Mouse (Mus musculus) midbrain, postnatal 0 days (tissue): ENCODE data around the gene Unc5cl. TPM values are rescaled to one million over a fixed set of nuclear protein-coding genes. Genes with fewer than 3 reads are reported as not detected.

Experiments used
- ATAC-seq: fragments of 200-750 bp; cut with Nextera tagmentation; 2 replicates; pipeline ENCODE4 v1.8.0; 2017; ENCODE audit warnings: moderate number of reproducible peaks, mild to moderate bottlenecking, moderate TSS enrichment, moderate library complexity; ENCODE audit not compliant: low FRiP score
- DNase-seq: peaks from one replicate; pipeline ENCODE4 v3.0.0-alpha.2; 2015; ENCODE audit warnings: low spot score
- H3K27ac ChIP-seq: fragments of 300-500 bp; sonication (generic); 2 replicates; pipeline ENCODE4 v1.5.1; 2014; ENCODE audit warnings: low read depth, mild to moderate bottlenecking, low read length, mixed read lengths
- H3K27me3 ChIP-seq: fragments of 300-500 bp; sonication (generic); 2 replicates; pipeline ENCODE4 v1.6.1; 2014; ENCODE audit warnings: low read length, control low read depth, mixed read lengths; ENCODE audit not compliant: insufficient read depth
- H3K36me3 ChIP-seq: fragments of 300-500 bp; sonication (generic); 2 replicates; pipeline ENCODE4 v1.6.1; 2014; ENCODE audit warnings: low read length, control low read depth, mixed read lengths; ENCODE audit not compliant: insufficient read depth
- H3K4me1 ChIP-seq: fragments of 300-500 bp; sonication (generic); 2 replicates; pipeline ENCODE4 v1.6.1; 2014; ENCODE audit warnings: mild to moderate bottlenecking, control low read depth, antibody characterized with exemption, low read length, mixed read lengths; ENCODE audit not compliant: insufficient read depth
- H3K4me2 ChIP-seq: fragments of 300-500 bp; sonication (generic); 2 replicates; pipeline ENCODE4 v1.6.1; 2014; ENCODE audit warnings: low read depth, mild to moderate bottlenecking, low read length, mixed read lengths; ENCODE audit not compliant: poor library complexity, severe bottlenecking
- H3K4me3 ChIP-seq: fragments of 300-500 bp; sonication (generic); 2 replicates; pipeline ENCODE4 v1.5.1; 2014; ENCODE audit warnings: low read depth, mild to moderate bottlenecking, low read length, moderate library complexity
- H3K9ac ChIP-seq: fragments of 300-500 bp; sonication (generic); replicated peaks from 2 replicates; pipeline ENCODE4 v1.6.1; 2014; ENCODE audit warnings: mild to moderate bottlenecking, low read length, moderate library complexity, mixed read lengths; ENCODE audit not compliant: poor library complexity, severe bottlenecking
- H3K9me3 ChIP-seq: fragments of 300-500 bp; sonication (generic); 2 replicates; pipeline ENCODE4 v1.6.1; 2016; ENCODE audit warnings: low read length, control low read depth
- CTCF ChIP-seq: IDR thresholded peaks from 2 replicates; pipeline ENCODE4 v1.5.1; 2016; ENCODE audit warnings: antibody characterized with exemption, mild to moderate bottlenecking
- WGBS: fragments of 180-500 bp; shearing (Covaris S2); extraction: QIAGEN DNeasy Blood & Tissue Kit; methylation state at CpG from one replicate; pipeline ENCODE4 v1.1.7; 2014; 5-methylcytosine and 5-hydroxymethylcytosine counted together
- polyA plus RNA-seq: library from polyadenylated mRNA; unstranded; fragments of >200 nt; fragmentation: Nextera tagmentation; extraction: Ambion mirVana; gene quantifications from 2 replicates; pipeline ENCODE4 v1.2.1, GENCODE M21; 2015
- total RNA-seq: library from RNA; depleted of rRNA; stranded (reverse); fragments of >200 nt; gene quantifications from 2 replicates; pipeline ENCODE4 v1.2.3, GENCODE M21; 2014; rRNA removed

Gene Unc5cl
- total and polyA plus RNA-seq, 2 experiments from 2014 or later: 0.32 to 0.49 TPM

GRCm38 (mm10) chr17:48582486-48582990 lies 127.8 kb downstream of the Unc5cl start:
- Histone ChIP-seq H3K4me1 (no peaks in the 10 kb centered on the region), H3K4me2 (peak overlapping the region; percentile 32), H3K36me3 (no peaks in the 10 kb centered on the region), H3K9ac (no peak overlapping the region), H3K4me3 (no peak overlapping the region), H3K27ac (no peak overlapping the region), H3K27me3 (no peaks in the 10 kb centered on the region), H3K9me3 (no peaks in the 10 kb centered on the region)
- ATAC-seq (no peak), DNase-seq (no peak)
- WGBS: 48% methylated on average over 14 of the region's 14 CpGs
- TF ChIP-seq CTCF: no peak

GRCm38 (mm10) chr17:48583401-48583800 lies 128.7 kb downstream of the Unc5cl start:
- ATAC-seq (no peak), DNase-seq (no peak)
- Histone ChIP-seq H3K4me1 (no peaks in the 10 kb centered on the region), H3K36me3 (no peaks in the 10 kb centered on the region), H3K27ac (no peak overlapping the region), H3K9me3 (no peaks in the 10 kb centered on the region), H3K4me2 (no peak overlapping the region), H3K27me3 (no peaks in the 10 kb centered on the region), H3K4me3 (no peak overlapping the region), H3K9ac (no peak overlapping the region)
- WGBS: 82% methylated on average over 11 of the region's 11 CpGs
- TF ChIP-seq CTCF: no peak

GRCm38 (mm10) chr17:48585902-48586359 lies 131.2 kb downstream of the Unc5cl start:
- H3K4me1 ChIP-seq: no peaks in the 10 kb centered on the region
- peak overlapping the region; percentile 43 for H3K4me2 ChIP-seq
- H3K27me3 ChIP-seq: no peaks in the 10 kb centered on the region
- no peak overlapping the region for H3K27ac ChIP-seq
- no peak for TF ChIP-seq CTCF
- no peaks in the 10 kb centered on the region for H3K9me3 ChIP-seq
- DNase-seq (peak; percentile 44), ATAC-seq (peak; percentile 77)
- H3K4me3 ChIP-seq: peak overlapping the region; percentile 13; the same call in 1 of the 2 replicates
- WGBS: 12% methylated on average over 14 of the region's 14 CpGs
- H3K9ac ChIP-seq: peak overlapping the region; percentile 29; the same call in 1 of the 2 replicates
- H3K36me3 ChIP-seq: no peaks in the 10 kb centered on the region

- WGBS: 64% methylated on average over 3 of the region's 3 CpGs
- peak; percentile 53 for DNase-seq
Measured at GRCm38 (mm10) chr17:48588674-48589073, 134.0 kb downstream of the Unc5cl start.

More at GRCm38 (mm10) chr17:48588674-48589073, 134.0 kb downstream of the Unc5cl start:
- Histone ChIP-seq H3K9ac (no peak overlapping the region), H3K4me1 (no peaks in the 10 kb centered on the region), H3K4me2 (no peak overlapping the region), H3K27me3 (no peaks in the 10 kb centered on the region), H3K9me3 (no peaks in the 10 kb centered on the region), H3K36me3 (no peaks in the 10 kb centered on the region), H3K27ac (no peak overlapping the region), H3K4me3 (no peak overlapping the region)
- TF ChIP-seq CTCF: peak; percentile 55
- no peak for ATAC-seq

Other genes starting within 250 kb of the Unc5cl start
- not detected in 2 replicates for gene Trem1, start 222.1 kb upstream of the Unc5cl start, total RNA-seq
- not detected in 2 replicates for gene Trem1, start 222.1 kb upstream of the Unc5cl start, polyA plus RNA-seq
- gene Trem3, start 207.1 kb upstream of the Unc5cl start, total RNA-seq: not detected in 2 replicates
- not detected in 2 replicates for gene Trem3, start 207.1 kb upstream of the Unc5cl start, polyA plus RNA-seq
- gene Treml4, start 190.6 kb upstream of the Unc5cl start, total RNA-seq: 0.27 TPM in 1 of 2 replicates, not detected in the other
- gene Treml4, start 190.6 kb upstream of the Unc5cl start, polyA plus RNA-seq: 0.16 and 0.22 TPM in 2 replicates
- gene Treml2, start 155.4 kb upstream of the Unc5cl start, total RNA-seq: 0.42 and 0.49 TPM in 2 replicates
- 0.06 and 0.07 TPM in 2 replicates for gene Treml2, start 155.4 kb upstream of the Unc5cl start, polyA plus RNA-seq
- gene B430306N03Rik, start 138.8 kb upstream of the Unc5cl start, total RNA-seq: 0.16 TPM in 1 of 2 replicates, not detected in the other
- gene B430306N03Rik, start 138.8 kb upstream of the Unc5cl start, polyA plus RNA-seq: 0.06 and 0.10 TPM in 2 replicates
- 10.9 and 23.6 TPM in 2 replicates for gene Trem2, start 108.5 kb upstream of the Unc5cl start, total RNA-seq
- gene Trem2, start 108.5 kb upstream of the Unc5cl start, polyA plus RNA-seq: 8.2 and 8.4 TPM in 2 replicates
- gene Treml1, start 95.0 kb upstream of the Unc5cl start, total RNA-seq: 0.66 TPM in 1 of 2 replicates, not detected in the other
- gene Treml1, start 95.0 kb upstream of the Unc5cl start, polyA plus RNA-seq: 0.21 TPM in 1 of 2 replicates, not detected in the other
- 22.7 and 30.9 TPM in 2 replicates for gene Nfya, start 45.0 kb upstream of the Unc5cl start, total RNA-seq
- 3.8 and 4.1 TPM in 2 replicates for gene Nfya, start 45.0 kb upstream of the Unc5cl start, polyA plus RNA-seq
- gene Oard1, start 44.9 kb upstream of the Unc5cl start, total RNA-seq: 12.9 and 15.0 TPM in 2 replicates
- 28.0 and 30.2 TPM in 2 replicates for gene Oard1, start 44.9 kb upstream of the Unc5cl start, polyA plus RNA-seq
- gene Apobec2, start 22.0 kb upstream of the Unc5cl start, total RNA-seq: 0.11 and 0.80 TPM in 2 replicates
- gene Apobec2, start 22.0 kb upstream of the Unc5cl start, polyA plus RNA-seq: 0.31 and 0.32 TPM in 2 replicates
- 0.22 and 0.85 TPM in 2 replicates for gene Tspo2, start 3.4 kb upstream of the Unc5cl start, total RNA-seq
- 0.74 and 1.4 TPM in 2 replicates for gene Tspo2, start 3.4 kb upstream of the Unc5cl start, polyA plus RNA-seq